Mouse (Mus musculus) heart, adult 2 months (tissue): Measurements from ENCODE around the gene Serpinb9b. TPM values are rescaled to one million over a fixed set of nuclear protein-coding genes. Genes with fewer than 3 reads are reported as not detected.

ENCODE experiments used
- DNase-seq, 2 experiments: peaks; one replicate each; pipeline ENCODE4 v3.0.0; 2021
- H3K27ac ChIP-seq: fragments of 200-600 bp; 2 replicates; pipeline ENCODE4 v1.8.1; 2022
- H3K27me3 ChIP-seq: fragments of 200-500 bp; 2 replicates; pipeline ENCODE4 v1.6.1; 2012; ENCODE audit warnings: mild to moderate bottlenecking, low read length, inconsistent platforms, mixed read lengths; ENCODE audit not compliant: control insufficient read depth, insufficient read depth
- H3K36me3 ChIP-seq: fragments of 200-500 bp; 2 replicates; pipeline ENCODE4 v1.6.1; 2012; ENCODE audit warnings: low read length, inconsistent platforms; ENCODE audit not compliant: control insufficient read depth, insufficient read depth
- H3K4me1 ChIP-seq: fragments of 200-500 bp; 2 replicates; pipeline ENCODE4 v1.6.1; 2011; ENCODE audit warnings: low read length; ENCODE audit not compliant: control insufficient read depth, insufficient read depth
- H3K4me3 ChIP-seq: fragments of 200-600 bp; 2 replicates; pipeline ENCODE4 v1.8.1; 2022
- H3K79me2 ChIP-seq: fragments of 200-500 bp; replicated peaks from 2 replicates; pipeline ENCODE4 v1.6.1; 2012; ENCODE audit warnings: mild to moderate bottlenecking, inconsistent platforms, low read length, moderate library complexity, mixed read lengths; ENCODE audit not compliant: control insufficient read depth, insufficient read depth
- H3K9ac ChIP-seq: fragments of 200-500 bp; 2 replicates; pipeline ENCODE4 v1.6.1; 2012; ENCODE audit warnings: low read depth, mild to moderate bottlenecking, control low read depth, inconsistent platforms, low read length, mixed read lengths
- CTCF ChIP-seq: fragments of 200-600 bp; IDR thresholded peaks from 2 replicates; pipeline ENCODE4 v1.8.1; 2022; ENCODE audit warnings: antibody characterized with exemption, mild to moderate bottlenecking, moderate library complexity
- EP300 ChIP-seq: fragments of 200-500 bp; IDR thresholded peaks from 2 replicates; pipeline ENCODE4 v1.6.1; 2011; ENCODE audit warnings: low read depth, low read length, control low read depth; ENCODE audit not compliant: insufficient read depth
- POLR2A ChIP-seq: fragments of 200-500 bp; IDR thresholded peaks from 2 replicates; pipeline ENCODE4 v1.6.1; 2011; ENCODE audit warnings: mild to moderate bottlenecking, low read depth, low read length, control low read depth; ENCODE audit not compliant: insufficient read depth
- WGBS: fragments of 180-500 bp; shearing (Covaris S2); methylation state at CpG from one replicate; pipeline ENCODE4 v1.1.7; 2018; 5-methylcytosine and 5-hydroxymethylcytosine counted together
- intact Hi-C: fragments of 180-260 bp; cut with DNase I; formaldehyde crosslinking; loops from one replicate; pipeline ENCODE4 v1.15.1; 2025
- polyA plus RNA-seq: library from polyadenylated mRNA; depleted of rRNA; stranded (reverse); fragments of >200 nt; gene quantifications from 2 replicates; pipeline ENCODE4 v1.2.3, GENCODE M21; 2012
- total RNA-seq, 2 experiments: library from RNA; stranded (reverse); gene quantifications; 2 replicates each; pipeline ENCODE4 v1.2.3; 2021

The Serpinb9b gene
- total and polyA plus RNA-seq, 3 experiments: 0.18 to 0.20 TPM; not detected in 1

DNA sequence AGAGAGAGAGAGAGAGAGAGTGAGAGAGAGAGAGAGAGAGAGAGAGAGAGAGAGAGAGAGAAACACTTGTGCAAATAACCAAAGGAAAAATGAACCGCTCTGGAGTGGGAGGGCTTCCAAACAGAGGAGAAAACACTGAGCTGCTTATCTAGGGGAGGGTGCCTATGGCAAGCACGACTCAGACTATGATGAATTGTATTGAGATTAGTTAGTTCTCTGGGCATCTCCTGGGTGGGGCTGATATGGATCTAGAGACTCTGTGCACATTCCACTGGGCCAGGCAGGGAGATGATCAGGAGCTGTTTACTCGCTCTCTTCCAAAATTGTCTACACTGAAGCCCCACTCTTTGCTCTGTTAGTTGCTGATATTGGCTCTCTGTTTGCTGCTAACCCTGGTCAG, 24.5 kb downstream of the Serpinb9b start:
- Histone ChIP-seq H3K79me2 (no peaks in the 10 kb centered on the region), H3K36me3 (no peaks in the 10 kb centered on the region), H3K4me1 (no peaks in the 10 kb centered on the region), H3K9ac (no peak overlapping the region), H3K27ac (no peak overlapping the region), H3K4me3 (no peak overlapping the region), H3K27me3 (no peaks in the 10 kb centered on the region)
- 55% methylated on average over 3 of the region's 3 CpGs for whole genome bisulfite sequencing
- TF ChIP-seq EP300 (no peak), POLR2A (no peak), CTCF (no peak)
- intact Hi-C loops: no loop called here
- no peak for DNase-seq

DNA sequence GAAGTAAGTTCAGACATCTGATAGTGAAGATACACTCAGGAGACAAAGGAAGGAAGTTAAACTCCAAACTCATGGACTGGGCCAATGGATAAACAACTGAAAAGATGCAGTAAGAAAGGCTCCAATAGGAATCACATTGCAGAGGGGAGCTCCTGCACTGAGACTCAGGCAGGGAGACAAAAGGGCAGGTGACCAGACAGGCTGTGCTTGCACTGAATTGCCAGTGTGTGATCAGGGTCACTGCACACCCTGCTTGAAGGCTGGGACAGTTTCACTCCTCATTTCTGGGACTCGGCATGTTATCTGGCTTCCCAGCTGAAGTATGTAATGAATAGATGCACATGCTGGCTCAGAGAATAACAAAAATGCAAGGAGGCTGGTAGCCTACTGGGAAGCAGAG, 35.8 kb downstream of the Serpinb9b start:
- Histone ChIP-seq H3K27me3 (no peaks in the 10 kb centered on the region), H3K79me2 (no peaks in the 10 kb centered on the region), H3K4me3 (no peak overlapping the region), H3K9ac (no peak overlapping the region), H3K4me1 (no peaks in the 10 kb centered on the region), H3K36me3 (no peaks in the 10 kb centered on the region), H3K27ac (no peak overlapping the region)
- TF ChIP-seq CTCF: no peak
- TF ChIP-seq EP300: no peak
- no peak for TF ChIP-seq POLR2A
- WGBS: 33% methylated on average over 1 of the region's 1 CpGs
- intact Hi-C loops: no loop called here
- no peak for DNase-seq

DNA sequence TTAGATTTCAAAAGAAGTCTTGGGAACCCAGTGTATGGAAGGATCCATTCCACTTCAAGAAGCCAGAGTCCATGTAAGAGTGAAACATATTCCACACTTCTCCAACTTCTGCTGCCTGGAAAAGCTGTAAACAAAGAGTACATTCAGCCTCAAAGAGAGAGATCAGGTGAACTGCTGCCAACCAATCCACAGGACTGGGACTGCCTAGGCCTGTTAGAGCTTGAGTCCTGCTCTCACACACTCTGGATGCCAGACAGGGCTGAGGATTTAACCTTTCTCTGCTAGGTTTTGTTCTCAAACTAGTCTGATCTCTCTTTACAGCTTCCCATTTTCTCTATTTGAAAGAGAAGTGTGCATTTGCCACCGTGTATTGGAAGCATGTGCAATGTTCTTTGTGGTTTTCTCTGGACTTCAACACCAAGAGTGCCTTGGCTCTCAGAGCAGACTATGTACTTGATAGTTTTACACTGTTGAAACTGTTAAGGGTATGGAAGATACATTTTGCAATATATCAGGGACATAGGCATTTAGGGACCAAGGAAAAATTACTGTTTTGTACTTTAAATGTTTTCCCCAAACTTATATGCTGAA, 40.3 kb downstream of the Serpinb9b start:
- no peak overlapping the region for H3K27ac ChIP-seq
- TF ChIP-seq CTCF (no peak), POLR2A (no peak)
- intact Hi-C loops: no loop called here
- no peak for DNase-seq
- no peaks in the 10 kb centered on the region for H3K79me2 ChIP-seq
- no peak overlapping the region for H3K9ac ChIP-seq
- H3K27me3 ChIP-seq: no peaks in the 10 kb centered on the region
- no peaks in the 10 kb centered on the region for H3K36me3 ChIP-seq
- no peaks in the 10 kb centered on the region for H3K4me1 ChIP-seq
- WGBS: 70% methylated on average over 1 of the region's 1 CpGs
- H3K4me3 ChIP-seq: no peak overlapping the region

DNA sequence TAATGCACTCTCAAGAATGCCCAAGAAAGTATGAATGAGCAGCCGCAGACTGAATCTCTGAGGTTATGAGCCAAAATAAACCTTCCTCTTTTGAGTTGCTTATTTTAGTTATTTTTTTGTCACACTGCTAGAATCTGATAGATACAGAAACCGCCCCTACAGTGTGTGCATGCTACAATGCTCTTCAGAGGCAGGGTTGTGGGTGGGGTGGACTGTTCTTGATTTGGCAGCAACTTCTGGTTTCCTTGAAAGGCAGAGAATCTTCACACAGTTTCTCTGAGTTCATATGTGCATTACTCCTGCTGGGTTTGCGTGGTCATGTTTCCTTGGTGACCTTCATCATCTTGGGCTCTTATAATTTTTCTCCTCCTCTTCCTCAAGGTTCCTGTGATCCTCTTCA, 40.9 kb downstream of the Serpinb9b start:
- TF ChIP-seq CTCF (no peak), POLR2A (no peak), EP300 (no peak)
- intact Hi-C loops: no loop called here
- no peak overlapping the region for H3K27ac ChIP-seq
- H3K79me2 ChIP-seq: no peaks in the 10 kb centered on the region
- no peak for DNase-seq
- no peaks in the 10 kb centered on the region for H3K27me3 ChIP-seq
- H3K9ac ChIP-seq: no peak overlapping the region
- H3K36me3 ChIP-seq: no peaks in the 10 kb centered on the region
- H3K4me3 ChIP-seq: no peak overlapping the region
- 55% methylated on average over 3 of the region's 3 CpGs for WGBS
- H3K4me1 ChIP-seq: no peaks in the 10 kb centered on the region

DNA sequence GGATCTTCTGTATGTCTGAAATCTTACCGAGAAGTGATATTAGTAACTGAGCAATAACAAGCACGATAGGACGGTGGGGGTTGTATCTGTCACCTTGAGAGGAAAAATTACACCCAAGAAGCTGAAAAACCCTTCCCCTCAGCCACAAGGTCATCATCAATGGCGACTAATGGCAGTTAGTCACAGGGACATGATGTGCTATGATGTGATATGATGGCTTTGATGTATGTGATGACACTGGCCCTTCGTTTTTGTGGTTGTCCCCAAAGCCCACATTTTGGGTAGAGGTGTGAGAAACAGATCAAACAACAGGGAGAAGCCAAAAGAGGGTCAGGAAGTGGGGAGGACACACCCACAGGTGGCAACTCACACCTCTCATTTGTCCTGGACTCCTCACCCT, 44.6 kb downstream of the Serpinb9b start:
- no peak overlapping the region for H3K9ac ChIP-seq
- no peak for DNase-seq
- no peaks in the 10 kb centered on the region for H3K4me1 ChIP-seq
- H3K79me2 ChIP-seq: no peaks in the 10 kb centered on the region
- no peak overlapping the region for H3K27ac ChIP-seq
- no peak for TF ChIP-seq POLR2A
- no peak for TF ChIP-seq CTCF
- no peaks in the 10 kb centered on the region for H3K36me3 ChIP-seq
- H3K4me3 ChIP-seq: no peak overlapping the region
- intact Hi-C loops: loop anchor here (5.0 kb wide), 1 partner anchor 69 kb away; the partner anchor contains the start of gene Serpinb9
- 81% methylated on average over 5 of the region's 5 CpGs for WGBS
- no peaks in the 10 kb centered on the region for H3K27me3 ChIP-seq

DNA sequence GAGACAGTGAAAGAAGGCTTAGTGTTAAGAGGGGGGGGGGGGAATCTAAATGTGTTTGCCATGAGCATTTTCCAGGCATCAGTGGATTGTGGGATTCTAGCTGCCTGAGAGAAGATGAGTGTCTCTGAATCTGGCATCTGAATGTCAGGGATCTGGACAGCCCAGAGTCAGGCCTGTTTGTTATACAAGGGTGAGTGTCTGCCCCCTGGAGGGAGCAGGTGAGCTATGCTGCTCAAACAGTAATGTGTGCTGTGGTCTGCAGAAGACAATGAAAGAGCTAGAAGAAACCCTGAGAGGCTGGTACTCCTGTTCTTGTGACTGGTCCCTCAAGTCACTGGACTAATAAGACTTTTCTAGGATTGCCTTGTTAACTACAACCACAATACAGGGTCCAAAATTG, 46.8 kb downstream of the Serpinb9b start:
- TF ChIP-seq POLR2A (no peak), CTCF (peak; percentile 86), EP300 (peak; percentile 79)
- H3K9ac ChIP-seq: no peak overlapping the region
- no peaks in the 10 kb centered on the region for H3K27me3 ChIP-seq
- DNase-seq: peak; percentile 43 to 51
- intact Hi-C loops: loop anchor here (1.0 to 5.0 kb wide), 3 partner anchors 72 to 171 kb away; partner anchors contain the start of genes Serpinb6b and Serpinb9
- no peaks in the 10 kb centered on the region for H3K36me3 ChIP-seq
- H3K27ac ChIP-seq: no peak overlapping the region
- H3K4me3 ChIP-seq: no peak overlapping the region
- H3K79me2 ChIP-seq: no peaks in the 10 kb centered on the region
- H3K4me1 ChIP-seq: no peaks in the 10 kb centered on the region
